Mouse (Mus musculus): ENCODE results near the gene Ttn. TPM values are rescaled to one million over a fixed set of nuclear protein-coding genes. Genes with fewer than 3 reads are reported as not detected.

Ttn gene
- polyA plus RNA-seq, 1 experiment from 2014 or later = 2.5 TPM

DNA sequence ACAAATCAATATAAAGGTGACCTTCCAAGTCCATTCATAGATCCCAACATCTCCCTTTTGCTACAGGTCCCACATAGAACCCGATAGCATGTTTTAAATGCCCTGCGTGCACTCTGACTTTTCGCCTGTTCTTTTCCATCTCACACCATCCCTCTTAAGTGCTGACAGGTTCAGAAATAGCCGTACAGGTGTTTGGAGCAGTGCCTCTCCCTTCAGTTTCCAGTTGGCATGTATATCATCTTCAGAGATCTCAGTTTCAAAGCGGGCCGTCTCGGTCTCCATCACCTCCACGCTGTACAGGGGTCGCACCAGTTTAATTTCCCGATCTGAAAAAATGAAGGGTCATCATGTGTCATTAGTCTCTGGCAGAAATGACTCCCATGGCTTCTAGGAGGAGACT, 174.0 kb downstream of the Ttn start:
- no peaks in the 10 kb centered on the region for H3K27me3 ChIP-seq
- H3K36me3 ChIP-seq = no peaks in the 10 kb centered on the region
- H3K4me3 ChIP-seq = no peak overlapping the region
- H3K9me3 ChIP-seq (replicated peaks) = no peaks in the 10 kb centered on the region
- no peak for ATAC-seq (ENCODE audit: low FRiP score)
- no peak overlapping the region for H3K27ac ChIP-seq
- no peak overlapping the region for H3K4me2 ChIP-seq (replicated peaks)
- H3K9ac ChIP-seq = no peak overlapping the region
- no peaks in the 10 kb centered on the region for H3K4me1 ChIP-seq
- WGBS = 97% methylated on average over 10 of the region's 10 CpGs

DNA sequence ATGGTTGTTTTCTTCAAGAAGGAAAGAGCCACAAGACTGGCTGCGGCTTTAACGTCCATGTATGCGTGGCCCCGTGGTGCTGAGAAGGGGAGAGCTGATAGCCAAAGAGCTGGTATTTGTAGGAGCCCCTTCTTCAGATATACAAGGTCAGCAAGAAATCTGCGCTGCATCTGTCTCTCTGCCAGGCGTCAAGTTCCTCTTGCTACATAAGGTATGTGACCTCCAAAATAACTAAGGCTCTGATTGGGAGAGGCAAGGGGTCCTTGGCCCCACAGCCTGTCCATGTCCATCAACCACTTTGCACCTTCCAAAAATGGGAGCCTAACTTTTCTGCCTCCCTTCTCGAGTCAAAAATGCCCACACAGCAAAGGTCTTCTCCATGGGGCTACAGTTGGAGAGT, 175.1 kb downstream of the Ttn start:
- Histone ChIP-seq H3K9me3 (replicated peaks) (no peaks in the 10 kb centered on the region), H3K4me2 (replicated peaks) (no peak overlapping the region), H3K27me3 (no peaks in the 10 kb centered on the region), H3K4me3 (no peak overlapping the region), H3K9ac (no peak overlapping the region), H3K27ac (no peak overlapping the region), H3K36me3 (no peaks in the 10 kb centered on the region), H3K4me1 (no peaks in the 10 kb centered on the region)
- 86% methylated on average over 7 of the region's 7 CpGs for WGBS
- no peak for ATAC-seq (ENCODE audit: low FRiP score)

GRCm38 (mm10) chr2:76806861-76807260, 175.5 kb downstream of the Ttn start:
- Histone ChIP-seq H3K9ac (no peak overlapping the region), H3K9me3 (replicated peaks) (no peaks in the 10 kb centered on the region), H3K4me2 (replicated peaks) (no peak overlapping the region), H3K27ac (no peak overlapping the region), H3K4me1 (no peaks in the 10 kb centered on the region), H3K27me3 (no peaks in the 10 kb centered on the region), H3K36me3 (no peaks in the 10 kb centered on the region), H3K4me3 (no peak overlapping the region)
- no peak for ATAC-seq (ENCODE audit: low FRiP score)
- 79% methylated on average over 9 of the region's 9 CpGs for WGBS

- Histone ChIP-seq H3K9ac (no peak overlapping the region), H3K36me3 (no peaks in the 10 kb centered on the region), H3K9me3 (replicated peaks) (no peaks in the 10 kb centered on the region), H3K4me3 (no peak overlapping the region), H3K4me2 (replicated peaks) (no peak overlapping the region), H3K27ac (no peak overlapping the region), H3K4me1 (no peaks in the 10 kb centered on the region), H3K27me3 (no peaks in the 10 kb centered on the region)
- no peak for ATAC-seq (ENCODE audit: low FRiP score)
- WGBS = 76% methylated on average over 4 of the region's 4 CpGs
These were observed 176.0 kb downstream of the Ttn start for GRCm38 (mm10) chr2:76806376-76806775.

GRCm38 (mm10) chr2:76805191-76805892, 177.0 kb downstream of the Ttn start:
- H3K4me3 ChIP-seq = no peak overlapping the region
- no peaks in the 10 kb centered on the region for H3K27me3 ChIP-seq
- H3K9me3 ChIP-seq (replicated peaks) = no peaks in the 10 kb centered on the region
- no peak overlapping the region for H3K9ac ChIP-seq
- no peak overlapping the region for H3K27ac ChIP-seq
- WGBS = 72% methylated on average over 5 of the region's 5 CpGs
- no peak for ATAC-seq (ENCODE audit: low FRiP score)
- no peaks in the 10 kb centered on the region for H3K36me3 ChIP-seq
- no peaks in the 10 kb centered on the region for H3K4me1 ChIP-seq
- no peak overlapping the region for H3K4me2 ChIP-seq (replicated peaks)

- Histone ChIP-seq H3K4me1 (no peaks in the 10 kb centered on the region), H3K36me3 (no peaks in the 10 kb centered on the region), H3K4me3 (no peak overlapping the region), H3K9ac (no peak overlapping the region), H3K4me2 (replicated peaks) (no peak overlapping the region), H3K9me3 (replicated peaks) (no peaks in the 10 kb centered on the region), H3K27me3 (no peaks in the 10 kb centered on the region), H3K27ac (no peak overlapping the region)
- no peak for ATAC-seq (ENCODE audit: low FRiP score)
- 96% methylated on average over 12 of the region's 12 CpGs for WGBS
These were observed 198.2 kb downstream of the Ttn start for GRCm38 (mm10) chr2:76784171-76784570.

DNA sequence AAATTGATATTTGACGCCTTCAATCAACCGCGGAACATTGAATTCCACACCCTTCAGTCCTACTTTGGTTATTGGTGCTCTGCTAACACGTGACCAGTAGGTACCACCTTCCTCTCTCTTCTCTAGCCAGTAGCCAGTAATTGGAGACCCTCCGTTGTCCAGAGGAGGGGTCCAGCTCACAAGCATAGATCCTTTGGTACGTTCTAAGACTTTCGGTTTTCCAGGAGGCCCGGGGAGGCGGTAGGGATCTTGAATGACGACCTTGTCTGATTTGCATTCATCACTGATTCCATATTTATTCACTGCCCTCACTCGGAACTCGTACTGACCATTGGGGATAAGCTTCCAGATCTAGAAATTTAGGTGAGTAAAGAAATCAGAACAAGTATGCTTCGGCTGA, 201.6 kb downstream of the Ttn start:
- Histone ChIP-seq H3K4me1 (no peaks in the 10 kb centered on the region), H3K9me3 (replicated peaks) (no peaks in the 10 kb centered on the region), H3K36me3 (no peaks in the 10 kb centered on the region), H3K27ac (no peak overlapping the region), H3K27me3 (no peaks in the 10 kb centered on the region), H3K9ac (no peak overlapping the region), H3K4me3 (no peak overlapping the region), H3K4me2 (replicated peaks) (no peak overlapping the region)
- WGBS = 91% methylated on average over 13 of the region's 13 CpGs
- ATAC-seq (ENCODE audit: low FRiP score) = no peak

DNA sequence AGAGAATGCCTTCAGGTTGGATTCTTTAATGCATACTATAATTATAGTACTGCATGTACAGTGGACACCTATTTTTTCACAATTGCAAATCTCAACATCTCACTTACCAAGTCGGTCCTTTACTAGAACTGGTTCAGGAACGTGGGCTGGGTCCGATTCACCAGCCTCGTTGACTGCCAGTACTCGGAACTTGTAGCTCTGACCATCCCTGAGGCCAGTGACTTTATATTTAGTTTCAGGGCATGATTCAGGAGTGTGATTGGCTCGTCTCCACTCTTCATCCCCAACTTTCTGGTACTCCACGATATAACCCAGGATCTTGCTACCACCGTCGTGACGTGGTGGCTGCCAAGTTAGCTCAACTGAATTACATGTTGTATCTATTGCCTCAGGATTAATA, 212.5 kb downstream of the Ttn start:
- 92% methylated on average over 10 of the region's 10 CpGs for WGBS
- no peak for ATAC-seq (ENCODE audit: low FRiP score)
- no peak overlapping the region for H3K4me3 ChIP-seq

DNA sequence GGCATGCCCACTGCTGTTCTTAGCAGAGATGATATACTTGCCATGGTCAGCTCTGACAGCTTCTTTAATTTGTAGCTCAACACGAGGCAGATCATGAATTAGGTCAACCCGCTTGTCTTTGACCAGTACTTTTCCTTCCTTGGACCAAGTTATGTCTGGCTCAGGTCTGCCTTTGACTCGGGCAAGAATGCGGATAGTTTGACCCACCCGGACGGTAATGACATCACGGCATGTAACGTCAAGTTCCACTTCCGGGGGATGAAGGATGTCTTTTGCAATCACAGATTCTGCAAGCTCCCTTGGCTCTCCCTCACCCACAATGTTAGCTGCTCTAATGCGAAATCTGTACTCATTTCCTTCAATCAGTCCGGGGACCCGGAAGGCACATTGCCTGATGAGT, 215.1 kb downstream of the Ttn start:
- no peaks in the 10 kb centered on the region for H3K4me1 ChIP-seq
- ATAC-seq (ENCODE audit: low FRiP score) = no peak

More for the DNA sequence above, 212.5 kb downstream of the Ttn start:
- Histone ChIP-seq H3K27me3 (no peaks in the 10 kb centered on the region), H3K27ac (no peak overlapping the region), H3K9me3 (replicated peaks) (peaks cover 4% of the 10 kb centered on the region; the same call in 1 of the 2 replicates), H3K4me2 (replicated peaks) (no peak overlapping the region), H3K9ac (no peak overlapping the region), H3K36me3 (no peaks in the 10 kb centered on the region), H3K4me1 (no peaks in the 10 kb centered on the region)

GRCm38 (mm10) chr2:76764526-76764925, 217.8 kb downstream of the Ttn start:
- 92% methylated on average over 13 of the region's 13 CpGs for WGBS
- no peaks in the 10 kb centered on the region for H3K27me3 ChIP-seq
- no peak for ATAC-seq (ENCODE audit: low FRiP score)

More for the DNA sequence above, 215.1 kb downstream of the Ttn start:
- H3K9ac ChIP-seq = no peak overlapping the region
- H3K36me3 ChIP-seq = no peaks in the 10 kb centered on the region
- H3K27me3 ChIP-seq = no peaks in the 10 kb centered on the region
- no peak overlapping the region for H3K27ac ChIP-seq
- H3K4me3 ChIP-seq = no peak overlapping the region
- peaks cover 4% of the 10 kb centered on the region; the same call in 1 of the 2 replicates for H3K9me3 ChIP-seq (replicated peaks)
- no peak overlapping the region for H3K4me2 ChIP-seq (replicated peaks)
- 95% methylated on average over 12 of the region's 12 CpGs for WGBS

DNA sequence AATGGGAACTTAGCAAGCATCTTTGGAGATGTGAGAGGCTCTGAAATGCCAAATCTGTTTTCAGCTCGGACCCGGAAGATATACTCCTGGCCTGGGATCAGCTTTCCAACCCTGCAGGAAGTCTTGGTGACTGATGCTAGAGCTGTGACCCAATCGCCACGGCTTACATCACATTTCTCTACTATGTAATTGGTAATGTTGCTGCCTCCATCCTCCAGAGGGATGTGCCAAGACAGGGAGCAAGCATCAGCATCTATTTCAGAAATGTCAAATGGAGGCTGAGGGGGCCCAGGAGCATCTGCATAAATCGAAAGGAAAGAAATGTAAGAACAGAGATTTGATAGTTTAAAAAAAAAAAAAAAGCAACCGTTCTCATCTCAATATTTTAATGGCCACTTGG, 220.2 kb downstream of the Ttn start:
- no peak overlapping the region for H3K9ac ChIP-seq
- H3K27me3 ChIP-seq = no peaks in the 10 kb centered on the region
- H3K4me1 ChIP-seq = no peaks in the 10 kb centered on the region
- no peak overlapping the region for H3K4me3 ChIP-seq
- ATAC-seq (ENCODE audit: low FRiP score) = no peak
- peaks cover 13% of the 10 kb centered on the region; the same call in 1 of the 2 replicates for H3K9me3 ChIP-seq (replicated peaks)
- no peak overlapping the region for H3K27ac ChIP-seq
- no peaks in the 10 kb centered on the region for H3K36me3 ChIP-seq
- no peak overlapping the region for H3K4me2 ChIP-seq (replicated peaks)
- 93% methylated on average over 6 of the region's 6 CpGs for WGBS

More at GRCm38 (mm10) chr2:76764526-76764925, 217.8 kb downstream of the Ttn start:
- H3K4me3 ChIP-seq = no peak overlapping the region
- peaks cover 4% of the 10 kb centered on the region; the same call in 1 of the 2 replicates for H3K9me3 ChIP-seq (replicated peaks)
- no peak overlapping the region for H3K4me2 ChIP-seq (replicated peaks)
- no peaks in the 10 kb centered on the region for H3K4me1 ChIP-seq
- no peaks in the 10 kb centered on the region for H3K36me3 ChIP-seq
- no peak overlapping the region for H3K9ac ChIP-seq
- H3K27ac ChIP-seq = no peak overlapping the region

GRCm38 (mm10) chr2:76756461-76756860, 225.9 kb downstream of the Ttn start:
- Histone ChIP-seq H3K27ac (no peak overlapping the region), H3K9me3 (replicated peaks) (peaks cover 9% of the 10 kb centered on the region; the same call in 1 of the 2 replicates), H3K36me3 (no peaks in the 10 kb centered on the region), H3K4me2 (replicated peaks) (no peak overlapping the region), H3K27me3 (no peaks in the 10 kb centered on the region), H3K4me3 (no peak overlapping the region), H3K4me1 (no peaks in the 10 kb centered on the region), H3K9ac (no peak overlapping the region)
- WGBS = 94% methylated on average over 15 of the region's 15 CpGs
- no peak for ATAC-seq (ENCODE audit: low FRiP score)

DNA sequence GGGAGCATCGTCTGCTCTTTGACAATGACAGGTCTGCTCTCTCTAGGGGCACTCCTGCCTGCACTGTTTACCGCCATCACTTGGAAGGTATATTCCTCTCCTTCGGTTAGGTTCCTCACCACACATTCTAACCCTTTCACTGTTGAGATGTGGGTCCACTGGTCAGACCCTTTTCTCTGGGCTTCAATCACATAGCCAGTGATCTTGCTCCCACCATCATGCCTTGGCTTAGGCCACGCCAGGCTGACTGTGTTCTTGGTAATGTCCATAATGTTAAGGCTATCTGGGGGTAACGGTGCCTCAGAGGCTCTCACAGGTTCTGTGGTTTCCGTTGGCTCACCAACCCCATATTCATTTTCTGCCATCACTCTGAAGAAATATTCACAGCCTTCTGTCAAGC, 230.4 kb downstream of the Ttn start:
- Histone ChIP-seq H3K9me3 (replicated peaks) (no peaks in the 10 kb centered on the region; the same call in 1 of the 2 replicates), H3K27ac (no peak overlapping the region), H3K36me3 (no peaks in the 10 kb centered on the region), H3K4me1 (no peaks in the 10 kb centered on the region), H3K27me3 (no peaks in the 10 kb centered on the region), H3K9ac (no peak overlapping the region), H3K4me2 (replicated peaks) (no peak overlapping the region), H3K4me3 (no peak overlapping the region)
- no peak for ATAC-seq (ENCODE audit: low FRiP score)
- WGBS = 95% methylated on average over 6 of the region's 6 CpGs

All from hindbrain, embryonic 12.5 days (tissue).